In genomic region chr3:74096223-74096622, GRCm38 (mm10) we compare ENCODE assay signal across 27 mouse cellular contexts.
DNase-seq lines count a peak whose midpoint lies in the region; ATAC-seq lines count a peak whose summit lies in the region.
"Had no signal": no experiment of that assay in that cellular context is flagged by ENCODE, and none has a peak within 500 bp of the region (broad histone marks: within the 10 kb centered on the region; RNA-seq: fewer than 3 reads in every experiment).

No protein-coding gene starts in this region.

- no peaks in the 10 kb centered on the region for H3K4me1 ChIP-seq in neural tube, embryonic 11.5 days (ENCODE audit: control insufficient read depth, insufficient read depth, low read length)
- no peaks in the 10 kb centered on the region for H3K4me1 ChIP-seq in neural tube, embryonic 14.5 days (ENCODE audit: control insufficient read depth, insufficient read depth, low read length)
- H3K4me1 ChIP-seq: embryonic facial prominence, embryonic 13.5 days; embryonic facial prominence, embryonic 15.5 days; forebrain, embryonic 10.5 days; forebrain, embryonic 12.5 days had no signal

- intact Hi-C loops in left cerebral cortex, postnatal 36 days (cut with DNase I) = no loop called here

- no peak overlapping the region for H3K4me2 ChIP-seq in neural tube, embryonic 11.5 days (ENCODE audit: low read depth)
- H3K4me2 ChIP-seq in neural tube, embryonic 14.5 days (ENCODE audit: low read depth, low read length) = no peak overlapping the region
- H3K4me2 ChIP-seq: embryonic facial prominence, embryonic 13.5 days; embryonic facial prominence, embryonic 15.5 days; forebrain, embryonic 12.5 days had no signal

- H3K4me3 ChIP-seq in neural tube, embryonic 11.5 days (ENCODE audit: low read depth, low read length) = no peak overlapping the region
- no peak overlapping the region for H3K4me3 ChIP-seq in neural tube, embryonic 14.5 days (ENCODE audit: low read depth, low read length)
- H3K4me3 ChIP-seq: embryonic facial prominence, embryonic 13.5 days; embryonic facial prominence, embryonic 15.5 days; erythroblast, embryonic 14.5 days; forebrain, embryonic 10.5 days; forebrain, embryonic 12.5 days had no signal

- H3K27ac ChIP-seq in neural tube, embryonic 11.5 days (ENCODE audit: low read depth, low read length) = no peak overlapping the region
- no peak overlapping the region for H3K27ac ChIP-seq in neural tube, embryonic 14.5 days (ENCODE audit: low read depth, low read length)
- H3K27ac ChIP-seq: embryonic facial prominence, embryonic 13.5 days; embryonic facial prominence, embryonic 15.5 days; forebrain, embryonic 10.5 days; forebrain, embryonic 12.5 days had no signal

- no peaks in the 10 kb centered on the region for H3K9me3 ChIP-seq in neural tube, embryonic 11.5 days (ENCODE audit: control insufficient read depth, low read length)
- H3K9me3 ChIP-seq in neural tube, embryonic 14.5 days (ENCODE audit: control insufficient read depth, low read length) = no peaks in the 10 kb centered on the region
- H3K9me3 ChIP-seq: embryonic facial prominence, embryonic 13.5 days; embryonic facial prominence, embryonic 15.5 days; forebrain, embryonic 10.5 days; forebrain, embryonic 12.5 days had no signal

- DNase-seq in neural tube, embryonic 11.5 days (ENCODE audit: low spot score) = no peak
- DNase-seq in neural tube, embryonic 10.5 days (ENCODE audit: extremely low spot score, low spot score) = no peak
- DNase-seq in retina, embryonic 14.5 days (ENCODE audit: low spot score) = peak; percentile 3
- no peak for DNase-seq in retina, postnatal 1 day
- DNase-seq in left cerebral cortex, postnatal 36 days (ENCODE audit: low spot score in 2 of 2) = no peak
- DNase-seq: adrenal gland, adult 2 months; adrenal gland, postnatal 10 days; adrenal gland, postnatal 25 days; B cell, adult 2 months; cerebellum, adult 11 months; cerebellum, adult 18-20 months; cerebellum, adult 8-10 months; cerebellum, adult 9-11 months; cerebellum, postnatal 14 days; cerebellum, postnatal 36 days; embryo, embryonic 11 days had no signal

- 81% methylated on average over 5 of the region's 5 CpGs for WGBS in neural tube, embryonic 11.5 days
- WGBS in neural tube, embryonic 14.5 days = 56% methylated on average over 5 of the region's 5 CpGs

- ATAC-seq in neural tube, embryonic 11.5 days (ENCODE audit: insufficient read depth, low FRiP score, low TSS enrichment) = peak; percentile 42; the same call in 1 of the 2 replicates
- ATAC-seq in neural tube, embryonic 14.5 days (ENCODE audit: low read depth) = peak; percentile 54
- ATAC-seq: CD4-positive, CD25-positive, alpha-beta regulatory T cell, adult 4 months; forebrain, embryonic 14.5 days; forebrain, embryonic 16.5 days had no signal

- H3K36me3 ChIP-seq in neural tube, embryonic 11.5 days (ENCODE audit: control insufficient read depth, insufficient read depth, low read length) = no peaks in the 10 kb centered on the region
- H3K36me3 ChIP-seq in neural tube, embryonic 14.5 days (ENCODE audit: control insufficient read depth, insufficient read depth, low read length) = no peaks in the 10 kb centered on the region
- H3K36me3 ChIP-seq: embryonic facial prominence, embryonic 13.5 days; embryonic facial prominence, embryonic 15.5 days; forebrain, embryonic 10.5 days; forebrain, embryonic 12.5 days; G1E had no signal

- H3K27me3 ChIP-seq in neural tube, embryonic 11.5 days (ENCODE audit: control insufficient read depth, insufficient read depth, low read length) = no peaks in the 10 kb centered on the region
- no peaks in the 10 kb centered on the region for H3K27me3 ChIP-seq in neural tube, embryonic 14.5 days (ENCODE audit: control insufficient read depth, insufficient read depth, low read length)
- H3K27me3 ChIP-seq: CH12.LX; embryonic facial prominence, embryonic 13.5 days; embryonic facial prominence, embryonic 15.5 days; forebrain, embryonic 12.5 days had no signal

- H3K9ac ChIP-seq in neural tube, embryonic 11.5 days (ENCODE audit: low read length) = no peak overlapping the region
- no peak overlapping the region for H3K9ac ChIP-seq in neural tube, embryonic 14.5 days (replicated peaks; ENCODE audit: low read depth, low read length)
- H3K9ac ChIP-seq: embryonic facial prominence, embryonic 13.5 days; embryonic facial prominence, embryonic 15.5 days; forebrain, embryonic 12.5 days had no signal
